Mouse (Mus musculus): ENCODE results near the gene Wsb1. TPM values are rescaled to one million over a fixed set of nuclear protein-coding genes. Genes with fewer than 3 reads are reported as not detected.

Gene Wsb1
- polyA plus RNA-seq (2012; rRNA removed): 31.7 and 32.7 TPM in 2 replicates

GRCm38 (mm10) chr11:79254391-79255098, at the start of gene Wsb1:
Wsb1 (minus strand) TSS chr11:79254671.

GRCm38 (mm10) chr11:79296856-79297491, 42.5 kb upstream of the Wsb1 start, which contains the start of gene Gm9964:
Gm9964 (minus strand) TSS chr11:79296906.

Other genes with a start within 250 kb of the Wsb1 start
- 3.2 and 3.4 TPM in 2 replicates for gene Ksr1, start 108.3 kb downstream of the Wsb1 start, polyA plus RNA-seq (2012; rRNA removed)
- not detected in 2 replicates for gene Gm9964, start 42.2 kb upstream of the Wsb1 start, polyA plus RNA-seq (2012; rRNA removed)
- gene Nf1, start 85.0 kb upstream of the Wsb1 start, polyA plus RNA-seq (2012; rRNA removed): 2.5 and 2.7 TPM in 2 replicates
- gene Omg, start 249.4 kb upstream of the Wsb1 start, polyA plus RNA-seq (2012; rRNA removed): 0.01 and 0.05 TPM in 2 replicates